Mouse (Mus musculus): ENCODE results near the gene Pnkd. TPM values are rescaled to one million over a fixed set of nuclear protein-coding genes. Genes with fewer than 3 reads are reported as not detected.
"Not testable (repeated sequence)": the region's sequence is repeated elsewhere in the genome, so short reads cannot be mapped to it uniquely, and the experiment has no call there.

Pnkd gene
- total and polyA plus RNA-seq, 3 experiments, result 27.7 to 186 (median 30.5) TPM

- DNase-seq (ENCODE audit: low spot score) (no peak), ATAC-seq (ENCODE audit: extremely low read depth, insufficient number of reproducible peaks, low FRiP score, poor library complexity, severe bottlenecking) (no peak)
- Histone ChIP-seq H3K36me3 (replicated peaks) (peaks cover 30% of the 10 kb centered on the region), H3K4me3 (ENCODE audit: low read depth, low read length) (peak overlapping the region; percentile 82), H3K9me3 (replicated peaks) (no peaks in the 10 kb centered on the region; the same call in 1 of the 2 replicates), H3K4me1 (ENCODE audit: insufficient read depth, low read depth, low read length) (peaks cover 84% of the 10 kb centered on the region), H3K27me3 (ENCODE audit: insufficient read depth, low read length) (no peaks in the 10 kb centered on the region)
- TF ChIP-seq POLR2AphosphoS5 (IDR thresholded peaks at IDR 0.05; ENCODE audit: insufficient replicate concordance, low read depth, low read length) (no peak), GATA1 (IDR thresholded peaks at IDR 0.05; ENCODE audit: borderline replicate concordance, low read length) (no peak), CTCF (IDR thresholded peaks at IDR 0.05; ENCODE audit: low read depth, low read length) (no peak), GATA2 (IDR thresholded peaks at IDR 0.05; ENCODE audit: borderline replicate concordance, low read depth, low read length) (no peak), TAL1 (conservative IDR thresholded peaks at IDR 0.05; ENCODE audit: low read depth, low read length) (no peak)
These were observed 107.8 kb downstream of the Pnkd start for GRCm38 (mm10) chr1:74392446-74392994.

DNA sequence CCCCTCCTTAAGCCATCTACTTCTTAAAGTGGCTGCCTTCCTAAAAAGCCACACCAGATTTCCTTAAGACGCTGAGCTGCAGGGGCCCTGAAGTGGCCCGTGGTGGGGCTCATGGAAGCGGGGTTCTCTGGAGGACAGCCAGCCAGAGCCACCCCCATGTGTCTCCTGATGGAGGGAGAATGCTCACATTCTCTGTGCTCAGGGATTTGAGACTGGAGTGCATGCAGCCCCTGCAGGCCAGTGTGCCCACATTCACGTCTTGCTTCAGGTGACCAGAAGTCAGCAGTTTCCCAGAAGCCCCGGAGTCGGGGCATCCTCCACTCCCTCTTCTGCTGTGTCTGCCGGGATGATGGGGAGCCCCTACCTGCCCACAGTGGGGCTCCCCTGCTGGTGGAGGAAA lies 108.3 kb downstream of the Pnkd start:
- peaks cover 84% of the 10 kb centered on the region for H3K4me1 ChIP-seq (ENCODE audit: insufficient read depth, low read depth, low read length)
- ATAC-seq (ENCODE audit: extremely low read depth, insufficient number of reproducible peaks, low FRiP score, poor library complexity, severe bottlenecking) (no peak), DNase-seq (ENCODE audit: low spot score) (no peak)
- peak overlapping the region; percentile 82 for H3K4me3 ChIP-seq (ENCODE audit: low read depth, low read length)
- H3K36me3 ChIP-seq (replicated peaks), result peaks cover 30% of the 10 kb centered on the region
- H3K9me3 ChIP-seq (replicated peaks), result peaks cover under 1% of the 10 kb centered on the region; the same call in 1 of the 2 replicates
- TF ChIP-seq CTCF (IDR thresholded peaks at IDR 0.05; ENCODE audit: low read depth, low read length), result no peak
- TF ChIP-seq GATA1 (IDR thresholded peaks at IDR 0.05; ENCODE audit: borderline replicate concordance, low read length), result no peak
- no peak for TF ChIP-seq TAL1 (conservative IDR thresholded peaks at IDR 0.05; ENCODE audit: low read depth, low read length)
- TF ChIP-seq POLR2AphosphoS5 (IDR thresholded peaks at IDR 0.05; ENCODE audit: insufficient replicate concordance, low read depth, low read length), result no peak
- H3K27me3 ChIP-seq (ENCODE audit: insufficient read depth, low read length), result no peaks in the 10 kb centered on the region

DNA sequence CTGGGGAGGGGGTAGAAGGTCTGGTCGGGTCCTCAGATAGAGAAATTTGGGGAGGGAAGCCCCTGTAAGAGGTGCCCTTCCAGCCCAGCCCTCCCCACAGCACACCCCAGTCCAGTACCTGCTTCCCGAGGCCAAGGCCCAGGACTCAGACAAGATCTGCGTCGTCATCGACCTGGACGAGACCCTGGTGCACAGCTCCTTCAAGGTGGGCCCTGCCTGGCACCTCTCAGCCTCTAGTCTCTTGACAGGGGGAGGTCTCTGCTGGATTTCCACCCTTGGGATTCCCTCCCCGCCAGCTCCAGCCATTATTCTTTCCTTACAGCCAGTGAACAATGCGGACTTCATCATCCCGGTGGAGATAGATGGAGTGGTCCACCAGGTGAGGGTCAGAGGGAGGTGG lies 109.0 kb downstream of the Pnkd start:
- peaks cover 79% of the 10 kb centered on the region for H3K4me1 ChIP-seq (ENCODE audit: insufficient read depth, low read depth, low read length)
- no peak for ATAC-seq (ENCODE audit: extremely low read depth, insufficient number of reproducible peaks, low FRiP score, poor library complexity, severe bottlenecking)
- H3K4me3 ChIP-seq (ENCODE audit: low read depth, low read length), result peak overlapping the region; percentile 82; the same call in 1 of the 2 replicates
- peaks cover 2% of the 10 kb centered on the region; the same call in 1 of the 2 replicates for H3K9me3 ChIP-seq (replicated peaks)
- TF ChIP-seq CTCF (IDR thresholded peaks at IDR 0.05; ENCODE audit: low read depth, low read length) (no peak), GATA1 (IDR thresholded peaks at IDR 0.05; ENCODE audit: borderline replicate concordance, low read length) (no peak), GATA2 (IDR thresholded peaks at IDR 0.05; ENCODE audit: borderline replicate concordance, low read depth, low read length) (no peak), POLR2AphosphoS5 (IDR thresholded peaks at IDR 0.05; ENCODE audit: insufficient replicate concordance, low read depth, low read length) (no peak), TAL1 (conservative IDR thresholded peaks at IDR 0.05; ENCODE audit: low read depth, low read length) (no peak)
- DNase-seq (ENCODE audit: low spot score), result no peak
- H3K27me3 ChIP-seq (ENCODE audit: insufficient read depth, low read length), result no peaks in the 10 kb centered on the region
- peaks cover 30% of the 10 kb centered on the region for H3K36me3 ChIP-seq (replicated peaks)

GRCm38 (mm10) chr1:74394311-74394710 lies 109.6 kb downstream of the Pnkd start:
- peaks cover 30% of the 10 kb centered on the region for H3K36me3 ChIP-seq (replicated peaks)
- peaks cover 79% of the 10 kb centered on the region for H3K4me1 ChIP-seq (ENCODE audit: insufficient read depth, low read depth, low read length)
- peaks cover 2% of the 10 kb centered on the region; the same call in 1 of the 2 replicates for H3K9me3 ChIP-seq (replicated peaks)
- TF ChIP-seq GATA2 (IDR thresholded peaks at IDR 0.05; ENCODE audit: borderline replicate concordance, low read depth, low read length) (no peak), TAL1 (conservative IDR thresholded peaks at IDR 0.05; ENCODE audit: low read depth, low read length) (no peak), POLR2AphosphoS5 (IDR thresholded peaks at IDR 0.05; ENCODE audit: insufficient replicate concordance, low read depth, low read length) (no peak), CTCF (IDR thresholded peaks at IDR 0.05; ENCODE audit: low read depth, low read length) (no peak), GATA1 (IDR thresholded peaks at IDR 0.05; ENCODE audit: borderline replicate concordance, low read length) (no peak)
- H3K27me3 ChIP-seq (ENCODE audit: insufficient read depth, low read length), result no peaks in the 10 kb centered on the region
- ATAC-seq (ENCODE audit: extremely low read depth, insufficient number of reproducible peaks, low FRiP score, poor library complexity, severe bottlenecking) (no peak), DNase-seq (ENCODE audit: low spot score) (no peak)
- no peak overlapping the region; the same call in 1 of the 2 replicates for H3K4me3 ChIP-seq (ENCODE audit: low read depth, low read length)

DNA sequence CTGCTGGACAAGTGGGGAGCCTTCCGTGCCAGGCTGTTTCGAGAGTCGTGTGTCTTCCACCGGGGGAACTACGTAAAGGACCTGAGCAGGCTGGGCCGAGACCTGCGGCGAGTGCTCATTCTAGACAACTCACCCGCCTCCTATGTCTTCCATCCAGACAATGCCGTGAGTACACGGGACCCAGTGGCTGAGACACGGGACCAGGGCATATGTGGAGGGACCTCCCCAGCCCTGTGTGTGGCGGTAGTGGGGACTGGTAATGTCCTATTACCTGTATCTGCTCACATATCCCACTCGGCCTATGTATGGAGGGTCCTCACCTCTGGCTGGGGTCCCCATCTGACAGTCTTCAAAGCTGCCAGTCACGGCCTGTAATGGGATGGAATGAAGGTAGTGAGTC lies 110.1 kb downstream of the Pnkd start:
- TF ChIP-seq GATA2 (IDR thresholded peaks at IDR 0.05; ENCODE audit: borderline replicate concordance, low read depth, low read length) (no peak), GATA1 (IDR thresholded peaks at IDR 0.05; ENCODE audit: borderline replicate concordance, low read length) (no peak), POLR2AphosphoS5 (IDR thresholded peaks at IDR 0.05; ENCODE audit: insufficient replicate concordance, low read depth, low read length) (no peak), CTCF (IDR thresholded peaks at IDR 0.05; ENCODE audit: low read depth, low read length) (no peak)
- DNase-seq (ENCODE audit: low spot score) (no peak), ATAC-seq (ENCODE audit: extremely low read depth, insufficient number of reproducible peaks, low FRiP score, poor library complexity, severe bottlenecking) (no peak)
- Histone ChIP-seq H3K36me3 (replicated peaks) (peaks cover 30% of the 10 kb centered on the region), H3K4me3 (ENCODE audit: low read depth, low read length) (no peak overlapping the region; the same call in 1 of the 2 replicates), H3K27me3 (ENCODE audit: insufficient read depth, low read length) (no peaks in the 10 kb centered on the region), H3K9me3 (replicated peaks) (peaks cover 2% of the 10 kb centered on the region; the same call in 1 of the 2 replicates), H3K4me1 (ENCODE audit: insufficient read depth, low read depth, low read length) (peaks cover 78% of the 10 kb centered on the region)

- H3K9me3 ChIP-seq (replicated peaks), result peaks cover 2% of the 10 kb centered on the region; the same call in 1 of the 2 replicates
- no peak overlapping the region; the same call in 1 of the 2 replicates for H3K4me3 ChIP-seq (ENCODE audit: low read depth, low read length)
- peaks cover 30% of the 10 kb centered on the region for H3K36me3 ChIP-seq (replicated peaks)
- DNase-seq (ENCODE audit: low spot score) (no peak), ATAC-seq (ENCODE audit: extremely low read depth, insufficient number of reproducible peaks, low FRiP score, poor library complexity, severe bottlenecking) (no peak)
- peaks cover 74% of the 10 kb centered on the region for H3K4me1 ChIP-seq (ENCODE audit: insufficient read depth, low read depth, low read length)
- no peak for TF ChIP-seq POLR2AphosphoS5 (IDR thresholded peaks at IDR 0.05; ENCODE audit: insufficient replicate concordance, low read depth, low read length)
- TF ChIP-seq TAL1 (conservative IDR thresholded peaks at IDR 0.05; ENCODE audit: low read depth, low read length), result no peak
- no peak for TF ChIP-seq CTCF (IDR thresholded peaks at IDR 0.05; ENCODE audit: low read depth, low read length)
- TF ChIP-seq GATA2 (IDR thresholded peaks at IDR 0.05; ENCODE audit: borderline replicate concordance, low read depth, low read length), result no peak
- TF ChIP-seq GATA1 (IDR thresholded peaks at IDR 0.05; ENCODE audit: borderline replicate concordance, low read length), result no peak
- H3K27me3 ChIP-seq (ENCODE audit: insufficient read depth, low read length), result no peaks in the 10 kb centered on the region
These were observed 110.6 kb downstream of the Pnkd start for GRCm38 (mm10) chr1:74395290-74395689.

GRCm38 (mm10) chr1:74396456-74397222 lies 111.9 kb downstream of the Pnkd start:
- not testable (repeated sequence) for H3K27me3 ChIP-seq (ENCODE audit: insufficient read depth, low read length); H3K9me3 ChIP-seq (replicated peaks); DNase-seq (ENCODE audit: low spot score)
- Histone ChIP-seq H3K4me3 (ENCODE audit: low read depth, low read length) (peak overlapping the region; percentile 69; the same call in 1 of the 2 replicates), H3K36me3 (replicated peaks) (peaks cover 30% of the 10 kb centered on the region), H3K4me1 (ENCODE audit: insufficient read depth, low read depth, low read length) (peaks cover 77% of the 10 kb centered on the region)
- ATAC-seq (ENCODE audit: extremely low read depth, insufficient number of reproducible peaks, low FRiP score, poor library complexity, severe bottlenecking), result peak; percentile 11; the same call in 1 of the 2 replicates

Data from G1E (cell line).